Mouse (Mus musculus) spleen, postnatal 14 days (tissue): ENCODE measurements around the gene Cntn1.
"Not testable (repeated sequence)": the region's sequence is repeated elsewhere in the genome, so short reads cannot be mapped to it uniquely, and the experiment has no call there.

Experiments used
- DNase-seq, 2 experiments: peaks; one replicate each; pipeline ENCODE4 v3.0.0; 2021 to 2022; ENCODE audit warnings: low spot score in 2 of 2

The Cntn1 gene

GRCm38 (mm10) chr15:92268741-92269322 is 217.9 kb downstream of the Cntn1 start:
- no peak for DNase-seq

GRCm38 (mm10) chr15:92271801-92272365 is 220.9 kb downstream of the Cntn1 start:
- DNase-seq: no peak

- no peak for DNase-seq
These were observed 225.9 kb downstream of the Cntn1 start for GRCm38 (mm10) chr15:92276826-92277225.

- DNase-seq: no peak
These were observed 227.0 kb downstream of the Cntn1 start for GRCm38 (mm10) chr15:92277984-92278383.

GRCm38 (mm10) chr15:92280966-92281365 is 230.0 kb downstream of the Cntn1 start:
- no peak for DNase-seq

GRCm38 (mm10) chr15:92287616-92288015 is 236.7 kb downstream of the Cntn1 start:
- DNase-seq: no peak

- DNase-seq: no peak
These were observed 245.5 kb downstream of the Cntn1 start for GRCm38 (mm10) chr15:92296479-92296878.

GRCm38 (mm10) chr15:92302796-92303195 is 251.8 kb downstream of the Cntn1 start:
- DNase-seq: no peak

- DNase-seq: no peak
These were observed 253.3 kb downstream of the Cntn1 start for GRCm38 (mm10) chr15:92304221-92304620.

GRCm38 (mm10) chr15:92321959-92322358 is 271.0 kb downstream of the Cntn1 start:
- no peak for DNase-seq

GRCm38 (mm10) chr15:92327111-92327510 is 276.1 kb downstream of the Cntn1 start:
- no peak for DNase-seq

- DNase-seq: no peak
These were observed 289.3 kb downstream of the Cntn1 start for GRCm38 (mm10) chr15:92340253-92340652.

GRCm38 (mm10) chr15:92341424-92341823 is 290.5 kb downstream of the Cntn1 start:
- no peak for DNase-seq

GRCm38 (mm10) chr15:92344136-92344869 is 293.3 kb downstream of the Cntn1 start:
- DNase-seq: no peak

GRCm38 (mm10) chr15:92347426-92347825 is 296.5 kb downstream of the Cntn1 start:
- no peak for DNase-seq

- DNase-seq: no peak
These were observed 296.9 kb downstream of the Cntn1 start for GRCm38 (mm10) chr15:92347902-92348301.

GRCm38 (mm10) chr15:92348453-92348852 is 297.5 kb downstream of the Cntn1 start:
- DNase-seq: not testable (repeated sequence)

- DNase-seq: no peak
These were observed 313.2 kb downstream of the Cntn1 start for GRCm38 (mm10) chr15:92364153-92364552.

GRCm38 (mm10) chr15:92364592-92364991 is 313.6 kb downstream of the Cntn1 start:
- DNase-seq: no peak
